Comparison of ENCODE assay signal across 18 mouse cellular contexts in genomic region chr7:109622234-109622838, GRCm38 (mm10).
DNase-seq lines count a peak whose midpoint lies in the region; ATAC-seq and TF ChIP-seq lines count a peak whose summit lies in the region.
"Had no signal": no experiment of that assay in that cellular context is flagged by ENCODE, and none has a peak within 500 bp of the region (broad histone marks: within the 10 kb centered on the region; RNA-seq: fewer than 3 reads in every experiment).

No protein-coding gene starts in this region.

- no peak for TF ChIP-seq CTCF in lung, embryonic 14.5 days (IDR thresholded peaks at IDR 0.05; ENCODE audit: low read depth)
- TF ChIP-seq CTCF in lung, adult 2 months (IDR thresholded peaks at IDR 0.05; ENCODE audit: insufficient read depth, low read length), result no peak
- TF ChIP-seq CTCF in embryonic fibroblast, embryonic 13.5 days (IDR thresholded peaks at IDR 0.05; ENCODE audit: borderline replicate concordance, insufficient read depth, low read length), result no peak
- TF ChIP-seq CTCF in liver, embryonic 14.5 days (IDR thresholded peaks at IDR 0.05; ENCODE audit: low read depth), result no peak

- peak; percentile 87 for DNase-seq in heart, embryonic 10.5 days (ENCODE audit: low spot score)
- DNase-seq in heart, postnatal 36 days, result no peak
- no peak for DNase-seq in lung, embryonic 14.5 days
- DNase-seq in lung, adult 2 months, result no peak
- DNase-seq in liver, embryonic 14.5 days (ENCODE audit: low read depth in 3 of 3, low spot score in 3 of 3), result peak in 1 of 3 experiments; percentile 52
- DNase-seq in cerebellum, adult 11-12 months, result no peak
- no peak for DNase-seq in thymus, postnatal 25 days
- DNase-seq: adrenal gland, postnatal 14 days; cerebellum, adult 9-10 months; heart, postnatal 14 days; kidney, adult 2 months; kidney, postnatal 14 days; midbrain, embryonic 14.5 days; thymus, adult 2 months had no signal

- H3K27me3 ChIP-seq in heart, embryonic 10.5 days (ENCODE audit: insufficient read depth, poor library complexity, severe bottlenecking), result no peaks in the 10 kb centered on the region
- H3K27me3 ChIP-seq in lung, embryonic 14.5 days (ENCODE audit: insufficient read depth, low read length), result no peaks in the 10 kb centered on the region
- H3K27me3 ChIP-seq in liver, embryonic 14.5 days (ENCODE audit: control insufficient read depth, insufficient read depth, low read length), result no peaks in the 10 kb centered on the region
- H3K27me3 ChIP-seq: embryonic facial prominence, embryonic 13.5 days had no signal

- 55% methylated on average over 9 of the region's 9 CpGs for WGBS in heart, embryonic 10.5 days
- 59% methylated on average over 9 of the region's 9 CpGs for WGBS in lung, embryonic 14.5 days
- 78% methylated on average over 9 of the region's 9 CpGs for WGBS in lung, adult 2 months
- WGBS in liver, embryonic 14.5 days (ENCODE audit: insufficient replicate concordance), result 22% methylated on average over 9 of the region's 9 CpGs

- peak overlapping the region; percentile 10; the same call in 1 of the 2 replicates for H3K27ac ChIP-seq in heart, embryonic 10.5 days
- H3K27ac ChIP-seq in lung, embryonic 14.5 days (ENCODE audit: low read depth), result 0 out of 2 replicates have a peak overlapping the region, but pooled peaks have one; percentile 25
- H3K27ac ChIP-seq in embryonic fibroblast, embryonic 13.5 days (ENCODE audit: insufficient read depth, low read length), result peak overlapping the region; percentile 95
- H3K27ac ChIP-seq in liver, embryonic 14.5 days, result peak overlapping the region; percentile 75

- H3K4me3 ChIP-seq in heart, embryonic 10.5 days, result no peak overlapping the region
- no peak overlapping the region for H3K4me3 ChIP-seq in lung, embryonic 14.5 days (ENCODE audit: low read depth, low read length)
- no peak overlapping the region for H3K4me3 ChIP-seq in lung, adult 2 months (replicated peaks; ENCODE audit: extremely low read depth, low read depth, low read length)
- no peak overlapping the region for H3K4me3 ChIP-seq in embryonic fibroblast, embryonic 13.5 days (ENCODE audit: insufficient read depth, low read length)
- H3K4me3 ChIP-seq in liver, embryonic 14.5 days (ENCODE audit: insufficient read depth in 1 of 2, low read depth in 2 of 2, low read length in 2 of 2), result no peak overlapping the region
- H3K4me3 ChIP-seq: embryonic facial prominence, embryonic 13.5 days had no signal

- no peak for ATAC-seq in lung, embryonic 14.5 days (ENCODE audit: insufficient read depth)
- ATAC-seq in liver, embryonic 14.5 days (ENCODE audit: insufficient read depth), result peak; percentile 86
- ATAC-seq: forebrain, embryonic 14.5 days; hindbrain, embryonic 16.5 days had no signal

- no peak overlapping the region for H3K9ac ChIP-seq in lung, embryonic 14.5 days
- peak overlapping the region; percentile 53 for H3K9ac ChIP-seq in liver, embryonic 14.5 days (replicated peaks)
- H3K9ac ChIP-seq: embryonic facial prominence, embryonic 13.5 days had no signal

- H3K36me3 ChIP-seq in heart, embryonic 10.5 days, result 0 out of 2 replicates have a peak, but pooled peaks cover 3% of the 10 kb centered on the region
- H3K36me3 ChIP-seq in lung, embryonic 14.5 days (ENCODE audit: insufficient read depth), result no peaks in the 10 kb centered on the region
- no peaks in the 10 kb centered on the region for H3K36me3 ChIP-seq in liver, embryonic 14.5 days (replicated peaks; ENCODE audit: control insufficient read depth, insufficient read depth, low read depth)
- H3K36me3 ChIP-seq: embryonic facial prominence, embryonic 13.5 days had no signal

- intact Hi-C loops in heart, postnatal 36 days (cut with DNase I), result no loop called here

- peaks cover 28% of the 10 kb centered on the region for H3K4me1 ChIP-seq in heart, embryonic 10.5 days
- peaks cover 23% of the 10 kb centered on the region for H3K4me1 ChIP-seq in lung, embryonic 14.5 days (ENCODE audit: insufficient read depth)
- H3K4me1 ChIP-seq in lung, adult 2 months (ENCODE audit: control insufficient read depth, insufficient read depth, low read length), result peaks cover 13% of the 10 kb centered on the region
- H3K4me1 ChIP-seq in embryonic fibroblast, embryonic 13.5 days (ENCODE audit: control insufficient read depth, insufficient read depth, low read length), result peaks cover 18% of the 10 kb centered on the region
- H3K4me1 ChIP-seq in liver, embryonic 14.5 days (replicated peaks; ENCODE audit: control insufficient read depth in 2 of 2, insufficient read depth in 2 of 2, low read length in 1 of 2), result peaks cover 17 to 24% of the 10 kb centered on the region in 2 experiments

- no peak for TF ChIP-seq POLR2A in lung, adult 2 months (IDR thresholded peaks at IDR 0.05; ENCODE audit: borderline replicate concordance, extremely low read depth, low read depth, low read length)
- no peak for TF ChIP-seq POLR2A in embryonic fibroblast, embryonic 13.5 days (IDR thresholded peaks at IDR 0.05; ENCODE audit: low read depth, low read length)

- TF ChIP-seq EP300 in liver, embryonic 14.5 days (IDR thresholded peaks at IDR 0.05; ENCODE audit: low read depth), result peak; percentile 74

- no peak overlapping the region for H3K4me2 ChIP-seq in lung, embryonic 14.5 days
- peak overlapping the region; percentile 33; the same call in 1 of the 2 replicates for H3K4me2 ChIP-seq in liver, embryonic 14.5 days (ENCODE audit: low read depth)
- H3K4me2 ChIP-seq: embryonic facial prominence, embryonic 13.5 days had no signal

- no peaks in the 10 kb centered on the region for H3K9me3 ChIP-seq in heart, embryonic 10.5 days
- H3K9me3 ChIP-seq in lung, embryonic 14.5 days (ENCODE audit: low read depth, low read length), result no peaks in the 10 kb centered on the region
- no peaks in the 10 kb centered on the region for H3K9me3 ChIP-seq in liver, embryonic 14.5 days (ENCODE audit: control insufficient read depth, low read length)
- H3K9me3 ChIP-seq: embryonic facial prominence, embryonic 13.5 days had no signal

Comparison
In these comparisons a context has a peak if more than half of its experiments do, and no peak if none do; other contexts are left out.
1. H3K27ac ChIP-seq: peak in every context shown above with its lines; median percentile 95 in embryonic fibroblast, embryonic 13.5 days; 75 in liver, embryonic 14.5 days; 25 in lung, embryonic 14.5 days; 10 in heart, embryonic 10.5 days.